Mouse (Mus musculus) ES-E14 (cell line): ENCODE measurements at regions not wholly inside any gene's neighbourhood (a gene's known extent, or its start where the extent isn't known, plus 50 kb on each side); places are given as distances from the start of the nearest gene placed in this dataset.
"Not testable (repeated sequence)": the region's sequence is repeated elsewhere in the genome, so short reads cannot be mapped to it uniquely, and the experiment has no call there.

Experiments
- DNase-seq: peaks from one replicate; pipeline ENCODE4 v3.0.0-alpha.2; 2013; ENCODE audit warnings: low read depth, low spot score
- H3K27ac ChIP-seq: 2 replicates; pipeline ENCODE4 v1.5.1; 2012; ENCODE audit warnings: low read depth, mild to moderate bottlenecking, low read length, moderate library complexity, mixed read lengths; ENCODE audit not compliant: poor library complexity, insufficient read depth, severe bottlenecking
- H3K36me3 ChIP-seq: 2 replicates; pipeline ENCODE4 v1.6.1; 2012; ENCODE audit warnings: mild to moderate bottlenecking, low read length, moderate library complexity, mixed read lengths; ENCODE audit not compliant: control insufficient read depth, poor library complexity, insufficient read depth, severe bottlenecking
- H3K4me1 ChIP-seq, 2 experiments: fragments of 150-350 bp in 1 of 2; sonication (generic) in 1 of 2; 2 replicates each; pipeline ENCODE4 v1.6.1; 2012; ENCODE audit warnings: low read length in 2 of 2, mild to moderate bottlenecking in 1 of 2, mixed read lengths in 1 of 2; ENCODE audit not compliant: control insufficient read depth in 2 of 2, insufficient read depth in 2 of 2, poor library complexity in 1 of 2
- H3K4me3 ChIP-seq, 2 experiments: fragments of 150-350 bp in 1 of 2; sonication (generic) in 1 of 2; 2 replicates each; pipeline ENCODE4 v1.5.1; 2012; ENCODE audit warnings: low read length in 2 of 2, low read depth in 1 of 2, mild to moderate bottlenecking in 1 of 2, mixed read lengths in 1 of 2; ENCODE audit not compliant: insufficient read depth in 1 of 2, poor library complexity in 1 of 2, severe bottlenecking in 1 of 2
- H3K9ac ChIP-seq: 2 replicates; pipeline ENCODE4 v1.6.1; 2012; ENCODE audit warnings: low read depth, mild to moderate bottlenecking, low read length, mixed read lengths; ENCODE audit not compliant: poor library complexity, insufficient read depth, severe bottlenecking
- H3K9me3 ChIP-seq: fragments of 150-350 bp; sonication (generic); 2 replicates; pipeline ENCODE4 v1.6.1; 2012; ENCODE audit warnings: low read depth, mild to moderate bottlenecking, low read length; ENCODE audit not compliant: control insufficient read depth, insufficient read depth
- CHD2 ChIP-seq: IDR thresholded peaks from 2 replicates; pipeline ENCODE4 v1.6.1; 2014; ENCODE audit warnings: mild to moderate bottlenecking, low read depth, low read length, inconsistent platforms
- HCFC1 ChIP-seq: IDR thresholded peaks from 2 replicates; pipeline ENCODE4 v1.6.1; 2012; ENCODE audit warnings: low read length, inconsistent platforms, borderline replicate concordance; ENCODE audit not compliant: insufficient read depth
- MAFK ChIP-seq: IDR thresholded peaks from 2 replicates; pipeline ENCODE4 v1.6.1; 2014; ENCODE audit warnings: mild to moderate bottlenecking, low read depth, low read length, inconsistent platforms; ENCODE audit not compliant: insufficient read depth
- ZC3H11A ChIP-seq: IDR thresholded peaks from 2 replicates; pipeline ENCODE4 v1.6.1; 2012; ENCODE audit warnings: low read depth, mild to moderate bottlenecking, inconsistent platforms, low read length, borderline replicate concordance
- ZNF384 ChIP-seq: IDR thresholded peaks from 2 replicates; pipeline ENCODE4 v1.6.1; 2012; ENCODE audit warnings: low read depth, low read length, inconsistent platforms
- in situ Hi-C, 2 experiments: fragments of 600-800 bp; cut with MboI; formaldehyde crosslinking; loops; one replicate each; pipeline ENCODE4 v1.15.1; 2025; ENCODE audit warnings: low sequenced_read_pairs in 2 of 2, inconsistent platforms in 1 of 2; ENCODE audit not compliant: unreplicated experiment in 2 of 2

GRCm38 (mm10) chr6:37696074-37696473, 166.1 kb downstream of the Akr1d1 start:
- H3K4me1 ChIP-seq: peaks cover 0 to 3% of the 10 kb centered on the region in 2 experiments; a peak in 1 of 4 replicates
- TF ChIP-seq MAFK (no peak), HCFC1 (no peak), CHD2 (no peak), ZNF384 (no peak), ZC3H11A (no peak)
- H3K9ac ChIP-seq: no peak overlapping the region
- in situ Hi-C loops: no loop called here
- no peak for DNase-seq
- H3K36me3 ChIP-seq: peaks cover 2% of the 10 kb centered on the region
- no peak overlapping the region for H3K27ac ChIP-seq
- no peak overlapping the region for H3K4me3 ChIP-seq
- H3K9me3 ChIP-seq: no peaks in the 10 kb centered on the region

DNA sequence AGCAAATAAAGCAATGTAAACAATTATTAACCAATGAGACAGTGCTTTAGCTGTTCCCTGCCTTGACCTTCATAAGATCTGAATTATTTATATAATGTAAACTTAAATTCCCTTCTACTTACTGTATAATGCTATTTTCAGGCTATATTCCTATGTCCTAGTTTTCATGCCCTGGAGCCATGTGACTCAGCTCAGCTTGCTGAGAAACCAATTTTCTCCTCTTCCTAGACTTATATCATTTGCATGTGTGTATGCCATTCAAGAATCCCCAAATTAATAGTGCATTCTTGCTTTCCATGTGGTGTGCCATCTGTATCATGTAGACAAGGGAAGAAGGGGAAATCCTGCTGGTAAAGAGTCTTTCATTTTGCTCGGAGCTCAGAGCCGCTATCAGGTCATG, 166.7 kb upstream of the Trim24 start:
- no peak for DNase-seq
- no peak overlapping the region for H3K27ac ChIP-seq
- H3K9ac ChIP-seq: no peak overlapping the region
- in situ Hi-C loops: no loop called here
- no peak overlapping the region for H3K4me3 ChIP-seq
- H3K36me3 ChIP-seq: no peaks in the 10 kb centered on the region
- H3K9me3 ChIP-seq: no peaks in the 10 kb centered on the region
- TF ChIP-seq CHD2 (no peak), MAFK (no peak), ZC3H11A (no peak), HCFC1 (no peak), ZNF384 (no peak)
- H3K4me1 ChIP-seq: no peaks in the 10 kb centered on the region

- TF ChIP-seq ZNF384 (no peak), CHD2 (no peak), ZC3H11A (no peak), MAFK (no peak), HCFC1 (no peak)
- H3K4me3 ChIP-seq: no peak overlapping the region
Observed at GRCm38 (mm10) chr6:37705733-37706145, 164.9 kb upstream of the Trim24 start.

GRCm38 (mm10) chr6:37707671-37708070, 162.9 kb upstream of the Trim24 start:
- H3K4me1 ChIP-seq, H3K9ac ChIP-seq, H3K36me3 ChIP-seq, DNase-seq, in situ Hi-C loops, H3K4me3 ChIP-seq, H3K9me3 ChIP-seq, H3K27ac ChIP-seq: not testable (repeated sequence)

More at GRCm38 (mm10) chr6:37705733-37706145, 164.9 kb upstream of the Trim24 start:
- Histone ChIP-seq H3K9ac (no peak overlapping the region), H3K4me1 (no peaks in the 10 kb centered on the region), H3K27ac (no peak overlapping the region), H3K9me3 (no peaks in the 10 kb centered on the region), H3K36me3 (no peaks in the 10 kb centered on the region)
- in situ Hi-C loops: no loop called here
- no peak for DNase-seq

GRCm38 (mm10) chr6:37711766-37712165, 158.8 kb upstream of the Trim24 start:
- no peaks in the 10 kb centered on the region for H3K9me3 ChIP-seq
- H3K4me3 ChIP-seq: no peak overlapping the region
- H3K4me1 ChIP-seq: peaks cover 0 to 3% of the 10 kb centered on the region in 2 experiments; a peak in 2 of 4 replicates
- in situ Hi-C loops: no loop called here
- H3K27ac ChIP-seq: no peak overlapping the region
- no peak for DNase-seq
- no peak for TF ChIP-seq CHD2
- no peak for TF ChIP-seq MAFK
- TF ChIP-seq ZC3H11A: no peak
- TF ChIP-seq HCFC1: no peak
- TF ChIP-seq ZNF384: no peak
- no peak overlapping the region for H3K9ac ChIP-seq
- H3K36me3 ChIP-seq: no peaks in the 10 kb centered on the region
